Mouse (Mus musculus) cerebellum, adult 18-20 months (tissue): ENCODE data around the gene Slc10a1.

ENCODE experiments used
- DNase-seq, 2 experiments: peaks; one replicate each; pipeline ENCODE4 v3.0.0; 2021

Gene Slc10a1

GRCm38 (mm10) chr12:80968605-80969004 is at the start of gene Slc10a1:
Slc10a1 (minus strand) TSS chr12:80968705.
- no peak for DNase-seq

- no peak for DNase-seq
Observed at GRCm38 (mm10) chr12:81017624-81018023, 49.1 kb upstream of the Slc10a1 start.

GRCm38 (mm10) chr12:81013496-81013895 is 45.0 kb upstream of the Slc10a1 start:
- DNase-seq, result no peak

GRCm38 (mm10) chr12:81011994-81012393 is 43.5 kb upstream of the Slc10a1 start:
- DNase-seq, result no peak

- DNase-seq, result no peak
Observed at GRCm38 (mm10) chr12:81009813-81010212, 41.3 kb upstream of the Slc10a1 start.

GRCm38 (mm10) chr12:81002841-81003635 is 34.5 kb upstream of the Slc10a1 start:
- no peak for DNase-seq

- DNase-seq, result no peak
Observed at GRCm38 (mm10) chr12:81000924-81001323, 32.4 kb upstream of the Slc10a1 start.

GRCm38 (mm10) chr12:80998528-80999221 is 30.2 kb upstream of the Slc10a1 start:
- DNase-seq, result no peak

- DNase-seq, result no peak
Observed at GRCm38 (mm10) chr12:80997652-80998051, 29.1 kb upstream of the Slc10a1 start.

GRCm38 (mm10) chr12:80995326-80995725 is 26.8 kb upstream of the Slc10a1 start:
- DNase-seq, result no peak

GRCm38 (mm10) chr12:80993773-80994172 is 25.3 kb upstream of the Slc10a1 start:
- DNase-seq, result no peak

- DNase-seq, result no peak
Observed at GRCm38 (mm10) chr12:80992540-80993122, 24.1 kb upstream of the Slc10a1 start.

- DNase-seq, result no peak
Observed at GRCm38 (mm10) chr12:80991806-80992205, 23.3 kb upstream of the Slc10a1 start.

GRCm38 (mm10) chr12:80990901-80991445 is 22.5 kb upstream of the Slc10a1 start:
- DNase-seq, result no peak

- DNase-seq, result no peak
Observed at GRCm38 (mm10) chr12:80988286-80988685, 19.8 kb upstream of the Slc10a1 start.

- no peak for DNase-seq
Observed at GRCm38 (mm10) chr12:80986628-80987027, 18.1 kb upstream of the Slc10a1 start.

- DNase-seq, result peak; percentile 27 to 39
Observed at GRCm38 (mm10) chr12:80983695-80984094, 15.2 kb upstream of the Slc10a1 start.

- peak; percentile 57 to 84 for DNase-seq
Observed at GRCm38 (mm10) chr12:80982326-80982725, 13.8 kb upstream of the Slc10a1 start.

- DNase-seq, result no peak
Observed at GRCm38 (mm10) chr12:80975939-80976671, 7.6 kb upstream of the Slc10a1 start.

GRCm38 (mm10) chr12:80971756-80972155 is 3.3 kb upstream of the Slc10a1 start:
- DNase-seq, result no peak

- DNase-seq, result no peak
Observed at GRCm38 (mm10) chr12:80970181-80970705, 1.7 kb upstream of the Slc10a1 start.

GRCm38 (mm10) chr12:80967918-80968317 is 587 bp downstream of the Slc10a1 start:
- DNase-seq, result no peak
